Mouse (Mus musculus): ENCODE results near the gene Amigo3. TPM values are rescaled to one million over a fixed set of nuclear protein-coding genes. Genes with fewer than 3 reads are reported as not detected.
A peak's percentile ranks its signal among the peaks of the same experiment; 100 is the strongest.

The Amigo3 gene
- polyA plus RNA-seq, 1 experiment from 2014 or later = 3.6 TPM

- Histone ChIP-seq H3K9me3 (no peaks in the 10 kb centered on the region), H3K4me2 (no peak overlapping the region), H3K4me1 (peaks cover 22% of the 10 kb centered on the region), H3K4me3 (replicated peaks) (no peak overlapping the region), H3K9ac (no peak overlapping the region), H3K36me3 (replicated peaks) (peaks cover 24% of the 10 kb centered on the region), H3K27me3 (no peaks in the 10 kb centered on the region), H3K27ac (no peak overlapping the region)
- no peak for ATAC-seq (ENCODE audit: low FRiP score)
- WGBS = 64% methylated on average over 10 of the region's 10 CpGs
Measured at GRCm38 (mm10) chr9:108095949-108096712, 43.2 kb downstream of the Amigo3 start.

DNA sequence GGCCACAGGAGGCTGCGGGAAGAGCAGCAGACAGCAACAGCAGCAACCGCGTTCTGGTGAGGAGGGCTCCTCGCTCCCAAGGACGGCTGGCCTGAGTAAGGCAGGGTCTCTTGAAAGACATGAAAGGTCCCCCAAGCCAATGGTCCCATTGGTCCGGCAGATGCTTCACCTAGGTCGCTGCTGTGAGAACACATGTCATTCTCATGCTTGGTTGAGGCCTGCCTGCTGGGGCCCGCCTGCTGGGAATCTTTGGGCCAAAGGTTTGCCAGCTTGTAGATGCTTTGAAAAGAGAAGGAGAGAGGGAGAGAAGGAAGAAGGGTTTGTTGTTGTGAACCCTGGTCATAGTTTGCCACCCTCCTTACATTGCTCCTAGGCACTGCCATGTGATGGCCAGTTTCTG lies 46.7 kb downstream of the Amigo3 start:
- H3K9me3 ChIP-seq = no peaks in the 10 kb centered on the region
- 87% methylated on average over 8 of the region's 8 CpGs for WGBS
- peaks cover 15% of the 10 kb centered on the region for H3K36me3 ChIP-seq (replicated peaks)
- H3K4me3 ChIP-seq (replicated peaks) = no peak overlapping the region
- H3K9ac ChIP-seq = no peak overlapping the region
- peaks cover 12% of the 10 kb centered on the region for H3K4me1 ChIP-seq
- H3K4me2 ChIP-seq = no peak overlapping the region
- H3K27me3 ChIP-seq = no peaks in the 10 kb centered on the region
- ATAC-seq (ENCODE audit: low FRiP score) = no peak
- H3K27ac ChIP-seq = no peak overlapping the region

GRCm38 (mm10) chr9:108104766-108105548 lies 52.0 kb downstream of the Amigo3 start:
- WGBS = 34% methylated on average over 31 of the region's 31 CpGs
- 0 out of 2 replicates have a peak, but pooled peaks have one; percentile 27 for ATAC-seq (ENCODE audit: low FRiP score)
- Histone ChIP-seq H3K4me1 (peaks cover 13% of the 10 kb centered on the region), H3K27me3 (peaks cover 4% of the 10 kb centered on the region; the same call in 1 of the 2 replicates), H3K9me3 (no peaks in the 10 kb centered on the region), H3K36me3 (replicated peaks) (peaks cover 29% of the 10 kb centered on the region; the same call in 1 of the 2 replicates), H3K4me3 (replicated peaks) (no peak overlapping the region; the same call in 1 of the 2 replicates), H3K9ac (peak overlapping the region; percentile 26; the same call in 1 of the 2 replicates), H3K4me2 (no peak overlapping the region), H3K27ac (0 out of 2 replicates have a peak overlapping the region, but pooled peaks have one; percentile 31)

Small RNA genes within 50 kb of the gene (microRNA-seq; reads per million reads assigned to microRNA genes)
- gene Gm47303 = not detected
- gene Mir7088 = not detected

Other genes with a start within 250 kb of the Amigo3 start
- 136 and 137 TPM in 2 replicates for gene Rbm6, start 179.9 kb upstream of the Amigo3 start, polyA plus RNA-seq (2016; fragmentation: Nextera tagmentation; extraction: Ambion mirVana)
- gene Mon1a, start 165.0 kb upstream of the Amigo3 start, polyA plus RNA-seq (2016; fragmentation: Nextera tagmentation; extraction: Ambion mirVana) = 16.0 and 17.7 TPM in 2 replicates
- 1.3 and 1.8 TPM in 2 replicates for gene Mst1r, start 146.3 kb upstream of the Amigo3 start, polyA plus RNA-seq (2016; fragmentation: Nextera tagmentation; extraction: Ambion mirVana)
- not detected in 2 replicates for gene Actl11, start 124.7 kb upstream of the Amigo3 start, polyA plus RNA-seq (2016; fragmentation: Nextera tagmentation; extraction: Ambion mirVana)
- 12.2 and 14.8 TPM in 2 replicates for gene Camkv, start 117.5 kb upstream of the Amigo3 start, polyA plus RNA-seq (2016; fragmentation: Nextera tagmentation; extraction: Ambion mirVana)
- 30.6 and 32.3 TPM in 2 replicates for gene Traip, start 103.0 kb upstream of the Amigo3 start, polyA plus RNA-seq (2016; fragmentation: Nextera tagmentation; extraction: Ambion mirVana)
- gene Uba7, start 77.7 kb upstream of the Amigo3 start, polyA plus RNA-seq (2016; fragmentation: Nextera tagmentation; extraction: Ambion mirVana) = 5.8 and 6.5 TPM in 2 replicates
- gene Gm20661, start 70.1 kb upstream of the Amigo3 start, polyA plus RNA-seq (2016; fragmentation: Nextera tagmentation; extraction: Ambion mirVana) = 0.86 and 1.2 TPM in 2 replicates
- gene Inka1, start 67.3 kb upstream of the Amigo3 start, polyA plus RNA-seq (2016; fragmentation: Nextera tagmentation; extraction: Ambion mirVana) = 14.3 and 18.3 TPM in 2 replicates
- 0.82 and 2.1 TPM in 2 replicates for gene Cdhr4, start 60.7 kb upstream of the Amigo3 start, polyA plus RNA-seq (2016; fragmentation: Nextera tagmentation; extraction: Ambion mirVana)
- gene Gm20662, start 56.8 kb upstream of the Amigo3 start, polyA plus RNA-seq (2016; fragmentation: Nextera tagmentation; extraction: Ambion mirVana) = 0.49 TPM in 1 of 2 replicates, not detected in the other
- 82.3 and 88.2 TPM in 2 replicates for gene Ip6k1, start 50.7 kb upstream of the Amigo3 start, polyA plus RNA-seq (2016; fragmentation: Nextera tagmentation; extraction: Ambion mirVana)
- 18.2 and 19.3 TPM in 2 replicates for gene Gmppb, start 3.9 kb upstream of the Amigo3 start, polyA plus RNA-seq (2016; fragmentation: Nextera tagmentation; extraction: Ambion mirVana)
- 0.27 and 0.41 TPM in 2 replicates for gene Mst1, start 27.3 kb downstream of the Amigo3 start, polyA plus RNA-seq (2016; fragmentation: Nextera tagmentation; extraction: Ambion mirVana)
- gene Rnf123, start 30.2 kb downstream of the Amigo3 start, polyA plus RNA-seq (2016; fragmentation: Nextera tagmentation; extraction: Ambion mirVana) = 36.9 and 41.2 TPM in 2 replicates
- 51.1 and 56.0 TPM in 2 replicates for gene Apeh, start 41.4 kb downstream of the Amigo3 start, polyA plus RNA-seq (2016; fragmentation: Nextera tagmentation; extraction: Ambion mirVana)
- 3.6 and 3.9 TPM in 2 replicates for gene Bsn, start 137.2 kb downstream of the Amigo3 start, polyA plus RNA-seq (2016; fragmentation: Nextera tagmentation; extraction: Ambion mirVana)
- 62.7 and 67.9 TPM in 2 replicates for gene Dag1, start 210.8 kb downstream of the Amigo3 start, polyA plus RNA-seq (2016; fragmentation: Nextera tagmentation; extraction: Ambion mirVana)
- 65.0 and 69.8 TPM in 2 replicates for gene Nicn1, start 237.3 kb downstream of the Amigo3 start, polyA plus RNA-seq (2016; fragmentation: Nextera tagmentation; extraction: Ambion mirVana)
- gene Amt, start 243.7 kb downstream of the Amigo3 start, polyA plus RNA-seq (2016; fragmentation: Nextera tagmentation; extraction: Ambion mirVana) = 17.7 and 22.4 TPM in 2 replicates